Mouse (Mus musculus) erythroid progenitor cell, adult 5-6 weeks (primary cell): Measurements from ENCODE around the gene Dpep2nb. TPM values are rescaled to one million over a fixed set of nuclear protein-coding genes. Genes with fewer than 3 reads are reported as not detected.

Source experiments
- ATAC-seq: replicated peaks from 2 replicates; pipeline ENCODE4 v1.8.0; 2016; ENCODE audit warnings: moderate number of reproducible peaks, mild to moderate bottlenecking, moderate TSS enrichment, inconsistent platforms; ENCODE audit not compliant: poor library complexity, low FRiP score, severe bottlenecking
- total RNA-seq, 2 experiments: library from RNA; stranded (forward) in 1 of 2; stranded (reverse) in 1 of 2; fragments of 150-400 nt in 1 of 2; fragments of 186-747, 209-891 nt in 1 of 2; gene quantifications; 2 replicates each; pipeline versions ENCODE4 v1.2.3 to v1.2.4; 2015 to 2017; ENCODE audit warnings: low replicate concordance in 2 of 2

The Dpep2nb gene
- total RNA-seq, 2 experiments from 2014 or later = not detected

DNA sequence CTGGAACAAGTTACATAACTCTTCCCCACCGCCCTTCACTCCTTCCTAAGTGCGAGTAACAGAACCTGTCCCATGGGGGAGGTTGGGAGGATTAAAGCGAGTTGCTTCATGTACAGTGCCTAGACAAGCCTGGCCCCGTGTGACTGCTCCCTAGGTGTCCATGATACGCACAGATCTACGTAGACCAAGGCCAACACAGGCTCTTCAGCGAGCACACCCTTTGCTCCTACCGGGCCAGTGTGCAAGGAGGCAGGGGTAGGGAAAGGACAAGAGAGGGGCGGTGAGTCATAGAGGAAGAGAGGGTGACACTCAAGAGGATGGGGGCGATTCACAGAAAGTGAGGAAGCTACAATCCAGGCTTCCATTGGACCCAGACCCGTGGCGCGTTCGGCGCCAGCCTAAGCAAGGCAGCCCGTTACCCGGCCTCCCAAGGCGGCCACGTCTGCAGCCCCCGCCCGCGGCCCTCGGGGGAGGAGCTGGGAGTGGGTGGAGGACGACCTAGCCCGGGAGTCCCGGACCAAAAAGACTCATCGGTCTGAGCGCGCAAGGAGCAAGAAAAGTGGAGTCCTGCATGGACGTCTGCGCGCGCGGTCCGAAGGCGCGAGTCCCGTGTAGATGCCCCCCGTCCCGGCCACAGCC, 40.4 kb downstream of the Dpep2nb start:
- ATAC-seq = peak; percentile 36; the same call in 1 of the 2 replicates

DNA sequence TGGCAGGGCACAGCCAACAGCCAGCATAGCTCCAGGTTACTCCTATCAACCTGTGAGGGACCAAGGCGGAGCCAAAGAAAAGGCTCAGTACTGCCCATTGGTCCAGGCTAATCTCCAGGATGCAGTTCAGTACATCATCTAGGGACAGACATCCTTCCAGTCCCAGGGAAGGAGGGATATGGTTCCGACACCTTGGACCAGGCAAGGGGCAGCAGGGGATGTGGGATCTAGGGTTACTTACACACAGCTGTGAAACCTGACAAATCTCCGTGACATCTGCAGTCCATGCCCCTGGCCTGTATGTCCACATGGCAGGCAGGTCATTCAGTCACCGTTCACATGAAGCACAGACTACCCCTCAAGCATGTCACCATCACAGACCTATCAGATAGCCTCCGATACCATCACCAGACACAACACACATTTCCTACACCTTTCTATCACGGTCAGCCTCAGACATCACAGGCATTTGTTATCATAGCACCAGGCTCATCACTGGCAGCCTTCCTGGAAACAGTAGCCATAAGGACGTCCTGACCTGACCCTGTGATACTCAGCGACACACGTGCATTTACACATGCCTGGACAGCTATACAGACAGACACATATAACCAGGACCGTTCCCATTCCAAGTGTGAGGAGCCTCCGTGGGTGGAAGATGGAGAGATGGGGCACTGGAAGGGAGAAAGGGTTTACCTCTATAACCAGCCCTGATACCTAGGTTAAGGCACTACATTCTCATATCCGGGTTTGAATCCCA, 41.1 kb downstream of the Dpep2nb start:
- no peak for ATAC-seq

DNA sequence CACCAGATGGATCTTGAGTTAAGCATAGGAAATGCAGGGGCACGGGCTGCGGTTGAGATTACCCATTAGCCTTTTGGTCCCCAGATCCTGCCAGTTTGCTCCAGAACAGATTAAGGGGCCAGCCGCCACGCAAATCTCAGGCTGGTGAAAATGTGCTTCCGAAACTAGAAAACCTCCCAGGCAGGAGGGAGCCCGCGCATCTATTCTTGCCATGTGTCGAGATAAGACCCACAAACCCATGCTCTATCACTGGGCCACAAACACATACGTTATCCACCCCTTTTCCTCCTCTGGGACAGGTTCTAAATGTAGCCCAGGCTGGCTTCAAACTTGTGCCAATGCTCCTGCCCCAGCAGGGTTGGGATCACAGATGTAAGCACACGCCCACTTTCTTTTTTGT, 44.2 kb downstream of the Dpep2nb start:
- no peak for ATAC-seq

DNA sequence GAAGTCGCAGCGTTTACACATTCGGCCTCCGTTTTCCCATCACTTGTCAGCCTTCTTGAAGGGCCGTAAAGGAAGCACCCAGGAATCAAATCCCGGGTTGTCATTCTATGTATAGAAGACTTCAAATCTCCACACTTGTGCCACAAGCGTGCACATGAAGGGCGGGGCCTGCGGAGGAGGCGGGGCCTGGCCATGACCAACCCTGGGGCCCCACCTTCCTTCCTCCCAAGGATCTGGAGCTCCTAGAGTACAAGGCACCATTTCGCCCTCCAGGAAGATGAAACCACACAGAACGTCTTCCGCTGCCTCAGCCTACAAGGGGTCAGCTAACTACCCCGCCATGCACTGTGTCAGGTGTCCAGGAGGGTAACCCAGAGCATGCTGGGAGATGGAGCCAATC, 44.7 kb downstream of the Dpep2nb start:
- ATAC-seq = peak; percentile 44

DNA sequence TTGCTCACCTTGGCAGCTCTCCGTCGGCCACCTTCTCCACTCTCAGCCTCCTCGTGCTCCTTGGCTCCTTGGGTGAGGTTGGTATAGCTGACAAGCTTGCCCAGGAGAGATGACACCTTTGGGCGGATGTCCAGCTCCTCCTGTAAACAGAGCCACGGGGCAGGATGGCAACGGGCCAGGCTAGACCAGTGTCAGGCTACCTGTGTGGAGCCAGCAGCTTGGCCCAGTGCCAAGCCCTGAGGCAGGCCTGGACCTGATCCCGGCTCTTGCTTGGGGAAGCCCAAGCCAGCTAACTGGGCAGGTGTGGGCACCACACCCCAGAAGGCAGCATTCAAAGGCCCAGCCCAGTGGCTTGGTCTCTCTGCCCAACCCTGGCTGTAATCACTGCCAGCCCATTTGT, 46.4 kb downstream of the Dpep2nb start:
- ATAC-seq = no peak

DNA sequence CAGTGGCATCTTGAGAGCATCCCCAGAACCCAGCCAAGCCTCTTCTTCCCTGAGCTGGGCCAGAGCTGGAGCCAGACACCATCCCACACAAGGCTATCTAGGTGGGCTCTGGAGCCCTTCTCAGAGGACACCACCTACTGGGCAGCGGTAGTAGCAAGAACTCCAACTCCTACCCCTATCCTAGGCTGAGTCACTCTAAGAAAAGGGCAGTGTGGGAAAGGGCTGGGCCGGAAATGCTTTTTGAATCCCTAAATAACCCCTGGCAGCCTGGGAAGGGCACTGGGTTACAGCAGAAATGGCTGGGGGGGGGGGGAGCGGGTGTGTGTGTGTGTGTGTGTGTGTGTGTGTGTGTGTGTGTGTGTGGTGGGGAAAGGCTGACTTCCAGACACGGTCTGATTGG, 48.0 kb downstream of the Dpep2nb start:
- ATAC-seq = no peak

DNA sequence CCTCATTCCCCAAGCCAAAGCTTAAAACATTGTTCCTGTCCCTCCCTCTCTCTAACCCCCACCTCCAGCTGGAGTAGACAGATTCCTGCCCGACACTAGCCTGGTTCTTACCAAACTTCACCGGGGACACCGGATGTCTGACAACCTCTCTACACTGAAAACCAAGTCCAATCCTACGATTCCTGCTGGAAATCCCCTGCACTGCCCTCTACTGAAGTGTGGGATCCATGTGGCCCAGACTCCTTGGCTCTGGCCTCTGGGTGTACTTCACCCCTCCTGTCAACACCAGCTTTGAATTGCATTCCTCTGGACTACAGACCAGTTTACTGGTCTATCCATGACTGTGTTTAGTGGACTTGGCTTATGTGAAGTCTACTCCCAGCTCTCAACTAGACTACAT, 49.2 kb downstream of the Dpep2nb start:
- no peak for ATAC-seq

DNA sequence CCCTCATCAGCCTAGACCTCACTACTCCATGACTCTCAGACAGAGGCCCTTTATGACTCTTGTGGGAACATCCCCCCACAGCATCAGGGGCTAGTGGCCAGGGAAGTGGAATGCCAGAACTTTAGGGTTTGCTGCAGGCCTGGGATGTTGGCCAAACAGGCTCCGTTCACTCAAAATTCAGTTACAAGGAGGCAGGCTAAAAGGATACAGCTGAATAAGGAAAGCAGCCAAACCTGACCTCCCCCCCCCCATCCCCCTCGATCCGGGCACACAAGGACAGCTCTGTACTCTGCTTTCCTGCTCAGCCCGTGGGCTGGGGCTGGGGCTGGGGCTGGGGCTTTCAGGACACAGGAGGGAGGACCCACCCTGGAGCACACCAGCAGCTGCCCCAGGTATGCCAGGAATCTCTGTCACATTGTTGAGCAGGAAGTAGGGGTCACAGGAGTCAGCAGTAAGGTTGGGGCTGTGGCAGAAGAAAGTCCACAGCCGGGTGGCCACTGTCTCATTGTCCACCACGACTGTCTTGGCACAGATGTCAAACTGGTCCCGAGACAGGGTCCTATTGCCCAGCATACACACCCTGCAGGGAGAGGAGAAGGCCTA, 54.6 kb downstream of the Dpep2nb start:
- no peak for ATAC-seq

DNA sequence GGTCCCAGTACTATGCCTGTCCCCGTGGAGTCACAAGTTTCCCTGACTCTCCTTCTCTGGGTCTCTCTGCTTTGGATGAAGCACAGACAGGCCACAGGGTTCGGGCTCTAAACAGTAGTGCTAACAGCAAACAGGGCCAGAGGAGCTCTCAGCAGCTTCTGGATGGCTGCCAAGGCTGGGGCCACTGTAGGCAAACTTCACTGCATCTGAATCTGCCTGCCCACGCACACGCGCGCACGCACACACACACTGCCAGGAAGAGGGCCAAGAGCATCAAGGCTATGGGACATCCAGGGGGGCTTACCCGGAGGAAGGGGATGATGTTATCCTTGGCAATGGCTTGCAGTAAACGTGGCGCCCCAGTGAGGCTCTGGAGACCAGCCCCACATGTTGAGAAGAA, 56.4 kb downstream of the Dpep2nb start:
- ATAC-seq = no peak

Other genes with a start within 250 kb of the Dpep2nb start
- not detected in 2 replicates for gene Gfod2, start 247.3 kb downstream of the Dpep2nb start, total RNA-seq (2015; ENCODE audit: low replicate concordance)
- 0.51 TPM in 1 of 2 replicates, not detected in the other for gene Gfod2, start 247.3 kb downstream of the Dpep2nb start, total RNA-seq (2017; ENCODE audit: low replicate concordance)
- gene Ranbp10, start 178.6 kb downstream of the Dpep2nb start, total RNA-seq (2015; ENCODE audit: low replicate concordance) = 306 and 341 TPM in 2 replicates
- gene Ranbp10, start 178.6 kb downstream of the Dpep2nb start, total RNA-seq (2017; ENCODE audit: low replicate concordance) = 296 and 297 TPM in 2 replicates
- gene Tsnaxip1, start 178.2 kb downstream of the Dpep2nb start, total RNA-seq (2015; ENCODE audit: low replicate concordance) = 2.9 TPM in 1 of 2 replicates, not detected in the other
- gene Tsnaxip1, start 178.2 kb downstream of the Dpep2nb start, total RNA-seq (2017; ENCODE audit: low replicate concordance) = 1.4 TPM in 1 of 2 replicates, not detected in the other
- 57.0 and 57.3 TPM in 2 replicates for gene Cenpt, start 152.7 kb downstream of the Dpep2nb start, total RNA-seq (2015; ENCODE audit: low replicate concordance)
- gene Cenpt, start 152.7 kb downstream of the Dpep2nb start, total RNA-seq (2017; ENCODE audit: low replicate concordance) = 55.2 and 94.3 TPM in 2 replicates
- 9.6 and 22.0 TPM in 2 replicates for gene Thap11, start 150.8 kb downstream of the Dpep2nb start, total RNA-seq (2015; ENCODE audit: low replicate concordance)
- gene Thap11, start 150.8 kb downstream of the Dpep2nb start, total RNA-seq (2017; ENCODE audit: low replicate concordance) = 11.0 and 18.6 TPM in 2 replicates
- 57.8 and 102 TPM in 2 replicates for gene Nutf2, start 145.4 kb downstream of the Dpep2nb start, total RNA-seq (2015; ENCODE audit: low replicate concordance)
- 15.3 and 42.5 TPM in 2 replicates for gene Nutf2, start 145.4 kb downstream of the Dpep2nb start, total RNA-seq (2017; ENCODE audit: low replicate concordance)
- gene Edc4, start 125.1 kb downstream of the Dpep2nb start, total RNA-seq (2015; ENCODE audit: low replicate concordance) = 12.2 and 15.9 TPM in 2 replicates
- 22.1 and 25.5 TPM in 2 replicates for gene Edc4, start 125.1 kb downstream of the Dpep2nb start, total RNA-seq (2017; ENCODE audit: low replicate concordance)
- gene Nrn1l, start 112.4 kb downstream of the Dpep2nb start, total RNA-seq (2015; ENCODE audit: low replicate concordance) = not detected in 2 replicates
- gene Nrn1l, start 112.4 kb downstream of the Dpep2nb start, total RNA-seq (2017; ENCODE audit: low replicate concordance) = not detected in 2 replicates
- 5.4 and 8.6 TPM in 2 replicates for gene Pskh1, start 105.5 kb downstream of the Dpep2nb start, total RNA-seq (2015; ENCODE audit: low replicate concordance)
- gene Pskh1, start 105.5 kb downstream of the Dpep2nb start, total RNA-seq (2017; ENCODE audit: low replicate concordance) = 7.1 and 11.7 TPM in 2 replicates
- not detected in 2 replicates for gene Ctrl, start 72.1 kb downstream of the Dpep2nb start, total RNA-seq (2015; ENCODE audit: low replicate concordance)
- not detected in 2 replicates for gene Ctrl, start 72.1 kb downstream of the Dpep2nb start, total RNA-seq (2017; ENCODE audit: low replicate concordance)
- 20.2 and 25.2 TPM in 2 replicates for gene Psmb10, start 67.5 kb downstream of the Dpep2nb start, total RNA-seq (2015; ENCODE audit: low replicate concordance)
- gene Psmb10, start 67.5 kb downstream of the Dpep2nb start, total RNA-seq (2017; ENCODE audit: low replicate concordance) = 2.7 and 4.2 TPM in 2 replicates
- not detected in 2 replicates for gene Lcat, start 62.6 kb downstream of the Dpep2nb start, total RNA-seq (2015; ENCODE audit: low replicate concordance)
- 2.4 TPM in 1 of 2 replicates, not detected in the other for gene Lcat, start 62.6 kb downstream of the Dpep2nb start, total RNA-seq (2017; ENCODE audit: low replicate concordance)
- 2.5 and 3.4 TPM in 2 replicates for gene Slc12a4, start 39.9 kb downstream of the Dpep2nb start, total RNA-seq (2015; ENCODE audit: low replicate concordance)
- 4.0 and 13.7 TPM in 2 replicates for gene Slc12a4, start 39.9 kb downstream of the Dpep2nb start, total RNA-seq (2017; ENCODE audit: low replicate concordance)
- not detected in 2 replicates for gene Dpep3, start 26.5 kb downstream of the Dpep2nb start, total RNA-seq (2015; ENCODE audit: low replicate concordance)
- gene Dpep3, start 26.5 kb downstream of the Dpep2nb start, total RNA-seq (2017; ENCODE audit: low replicate concordance) = not detected in 2 replicates
- gene Dus2, start 14.6 kb downstream of the Dpep2nb start, total RNA-seq (2015; ENCODE audit: low replicate concordance) = 0.72 and 6.7 TPM in 2 replicates
- gene Dus2, start 14.6 kb downstream of the Dpep2nb start, total RNA-seq (2017; ENCODE audit: low replicate concordance) = 6.3 and 14.4 TPM in 2 replicates
- 1.8 and 4.6 TPM in 2 replicates for gene Ddx28, start 5.9 kb upstream of the Dpep2nb start, total RNA-seq (2015; ENCODE audit: low replicate concordance)
- gene Ddx28, start 5.9 kb upstream of the Dpep2nb start, total RNA-seq (2017; ENCODE audit: low replicate concordance) = 3.2 and 5.0 TPM in 2 replicates
- 71.3 and 80.4 TPM in 2 replicates for gene Nfatc3, start 52.9 kb upstream of the Dpep2nb start, total RNA-seq (2015; ENCODE audit: low replicate concordance)
- gene Nfatc3, start 52.9 kb upstream of the Dpep2nb start, total RNA-seq (2017; ENCODE audit: low replicate concordance) = 32.7 and 37.5 TPM in 2 replicates
- gene Esrp2, start 131.0 kb upstream of the Dpep2nb start, total RNA-seq (2015; ENCODE audit: low replicate concordance) = not detected in 2 replicates
- gene Esrp2, start 131.0 kb upstream of the Dpep2nb start, total RNA-seq (2017; ENCODE audit: low replicate concordance) = 0.08 TPM in 1 of 2 replicates, not detected in the other
- 1.7 and 9.4 TPM in 2 replicates for gene Pla2g15, start 144.4 kb upstream of the Dpep2nb start, total RNA-seq (2015; ENCODE audit: low replicate concordance)
- gene Pla2g15, start 144.4 kb upstream of the Dpep2nb start, total RNA-seq (2017; ENCODE audit: low replicate concordance) = 4.4 and 8.6 TPM in 2 replicates
- 1.4 and 3.4 TPM in 2 replicates for gene Slc7a6, start 162.9 kb upstream of the Dpep2nb start, total RNA-seq (2015; ENCODE audit: low replicate concordance)
- 2.0 and 2.2 TPM in 2 replicates for gene Slc7a6, start 162.9 kb upstream of the Dpep2nb start, total RNA-seq (2017; ENCODE audit: low replicate concordance)
- 32.7 and 42.5 TPM in 2 replicates for gene Slc7a6os, start 205.0 kb upstream of the Dpep2nb start, total RNA-seq (2015; ENCODE audit: low replicate concordance)
- 22.3 and 27.6 TPM in 2 replicates for gene Slc7a6os, start 205.0 kb upstream of the Dpep2nb start, total RNA-seq (2017; ENCODE audit: low replicate concordance)
- gene Prmt7, start 205.0 kb upstream of the Dpep2nb start, total RNA-seq (2015; ENCODE audit: low replicate concordance) = 0.84 and 1.8 TPM in 2 replicates
- 3.7 and 6.3 TPM in 2 replicates for gene Prmt7, start 205.0 kb upstream of the Dpep2nb start, total RNA-seq (2017; ENCODE audit: low replicate concordance)